In the genomic region with DNA sequence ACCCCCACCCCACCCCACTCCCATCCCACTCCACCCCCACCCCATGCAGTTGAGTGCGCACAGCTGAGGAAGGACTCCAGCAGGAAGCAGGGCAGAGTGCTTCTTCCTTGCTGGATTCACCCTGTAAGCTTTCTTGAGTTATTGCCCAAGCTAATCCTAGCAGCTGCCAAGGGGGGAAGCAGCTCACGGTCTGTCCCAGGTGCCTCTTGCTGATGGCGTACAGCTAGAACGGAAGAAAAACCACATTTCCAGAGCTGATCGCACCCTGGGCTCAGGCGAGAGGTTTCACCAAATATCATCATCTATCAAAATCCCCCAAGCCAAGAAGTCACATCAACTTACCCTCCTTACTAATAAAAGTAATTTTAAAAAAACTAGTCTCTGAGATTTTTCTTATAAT, we compare ENCODE assay signal across 11 mouse cellular contexts.
DNase-seq lines count a peak whose midpoint lies in the region; ATAC-seq and TF ChIP-seq lines count a peak whose summit lies in the region.
"Had no signal": no experiment of that assay in that cellular context is flagged by ENCODE, and none has a peak within 500 bp of the region (broad histone marks: within the 10 kb centered on the region; RNA-seq: fewer than 3 reads in every experiment).

No protein-coding gene starts in this region.

- H3K4me2 ChIP-seq in heart, postnatal 0 days (ENCODE audit: low read depth, low read length): no peak overlapping the region
- no peak overlapping the region for H3K4me2 ChIP-seq in neural tube, embryonic 11.5 days (ENCODE audit: low read depth)
- H3K4me2 ChIP-seq in neural tube, embryonic 15.5 days: no peak overlapping the region
- H3K4me2 ChIP-seq: forebrain, embryonic 13.5 days; heart, embryonic 12.5 days had no signal

- no peak overlapping the region for H3K9ac ChIP-seq in heart, postnatal 0 days (replicated peaks; ENCODE audit: low read depth, low read length)
- no peak overlapping the region for H3K9ac ChIP-seq in neural tube, embryonic 11.5 days (ENCODE audit: low read length)
- H3K9ac ChIP-seq in neural tube, embryonic 15.5 days (replicated peaks): no peak overlapping the region
- H3K9ac ChIP-seq: forebrain, embryonic 13.5 days; heart, embryonic 12.5 days; liver, embryonic 13.5 days had no signal

- no peaks in the 10 kb centered on the region for H3K27me3 ChIP-seq in heart, postnatal 0 days (ENCODE audit: control insufficient read depth, insufficient read depth, low read length)
- H3K27me3 ChIP-seq in neural tube, embryonic 11.5 days (ENCODE audit: control insufficient read depth, insufficient read depth, low read length): no peaks in the 10 kb centered on the region
- no peaks in the 10 kb centered on the region for H3K27me3 ChIP-seq in neural tube, embryonic 15.5 days (replicated peaks)
- H3K27me3 ChIP-seq: forebrain, embryonic 13.5 days; heart, embryonic 12.5 days; liver, embryonic 13.5 days had no signal

- H3K27ac ChIP-seq in heart, postnatal 0 days (ENCODE audit: low read depth): peak overlapping the region; percentile 41; the same call in 1 of the 2 replicates
- no peak overlapping the region for H3K27ac ChIP-seq in neural tube, embryonic 11.5 days (ENCODE audit: low read depth, low read length)
- no peak overlapping the region for H3K27ac ChIP-seq in neural tube, embryonic 15.5 days (replicated peaks)
- peak overlapping the region; percentile 57; the same call in 1 of the 2 replicates for H3K27ac ChIP-seq in macrophage
- H3K27ac ChIP-seq: forebrain, embryonic 13.5 days had no signal

- peaks cover 52% of the 10 kb centered on the region for H3K4me1 ChIP-seq in heart, postnatal 0 days (ENCODE audit: control insufficient read depth, insufficient read depth)
- H3K4me1 ChIP-seq in neural tube, embryonic 11.5 days (ENCODE audit: control insufficient read depth, insufficient read depth, low read length): peaks cover 14% of the 10 kb centered on the region
- peaks cover 8% of the 10 kb centered on the region for H3K4me1 ChIP-seq in neural tube, embryonic 15.5 days

- no peak for TF ChIP-seq EP300 in heart, postnatal 0 days (IDR thresholded peaks at IDR 0.05; ENCODE audit: low read depth)

- 56% methylated on average over 6 of the region's 6 CpGs for WGBS in heart, postnatal 0 days
- WGBS in neural tube, embryonic 11.5 days: 49% methylated on average over 5 of the region's 6 CpGs
- 43% methylated on average over 6 of the region's 6 CpGs for WGBS in neural tube, embryonic 15.5 days
- WGBS in macrophage (ENCODE audit: missing documents): 14% methylated on average over 5 of the region's 6 CpGs

- no peak for ATAC-seq in heart, postnatal 0 days (ENCODE audit: insufficient read depth, low read depth)
- peak; percentile 36; the same call in 1 of the 2 replicates for ATAC-seq in neural tube, embryonic 11.5 days (ENCODE audit: insufficient read depth, low FRiP score, low TSS enrichment)
- ATAC-seq in neural tube, embryonic 15.5 days (ENCODE audit: low FRiP score): no peak
- ATAC-seq: forebrain, embryonic 13.5 days had no signal

- no peak for DNase-seq in heart, postnatal 0 days (ENCODE audit: low spot score)
- no peak for DNase-seq in heart, adult 9 months (ENCODE audit: low spot score in 2 of 2)
- no peak for DNase-seq in neural tube, embryonic 11.5 days (ENCODE audit: low spot score)
- peak; percentile 57 for DNase-seq in thymus, postnatal 25 days
- DNase-seq in embryo, embryonic 10.5 days (ENCODE audit: low spot score): no peak
- DNase-seq: layer of hippocampus, adult 9-11 months; liver, embryonic 13.5 days had no signal

- no peak for TF ChIP-seq CTCF in heart, postnatal 0 days (IDR thresholded peaks at IDR 0.05; ENCODE audit: low read depth)

- no peaks in the 10 kb centered on the region for H3K9me3 ChIP-seq in heart, postnatal 0 days (replicated peaks; ENCODE audit: control insufficient read depth, low read length)
- no peaks in the 10 kb centered on the region for H3K9me3 ChIP-seq in neural tube, embryonic 11.5 days (ENCODE audit: control insufficient read depth, low read length)
- H3K9me3 ChIP-seq in neural tube, embryonic 15.5 days (replicated peaks): no peaks in the 10 kb centered on the region
- H3K9me3 ChIP-seq: forebrain, embryonic 13.5 days; heart, embryonic 12.5 days; liver, embryonic 13.5 days had no signal

- H3K79me2 ChIP-seq in macrophage (ENCODE audit: inconsistent target): no peaks in the 10 kb centered on the region

- no peak overlapping the region for H3K4me3 ChIP-seq in heart, postnatal 0 days (ENCODE audit: low read depth, low read length)
- H3K4me3 ChIP-seq in neural tube, embryonic 11.5 days (ENCODE audit: low read depth, low read length): no peak overlapping the region
- H3K4me3 ChIP-seq in neural tube, embryonic 15.5 days (replicated peaks): no peak overlapping the region
- H3K4me3 ChIP-seq in macrophage (ENCODE audit: inconsistent target): no peak overlapping the region
- H3K4me3 ChIP-seq: forebrain, embryonic 13.5 days; heart, embryonic 12.5 days; liver, embryonic 13.5 days had no signal

- peaks cover 14% of the 10 kb centered on the region; the same call in 1 of the 2 replicates for H3K36me3 ChIP-seq in heart, postnatal 0 days (replicated peaks; ENCODE audit: control insufficient read depth, insufficient read depth, low read length)
- H3K36me3 ChIP-seq in neural tube, embryonic 11.5 days (ENCODE audit: control insufficient read depth, insufficient read depth, low read length): no peaks in the 10 kb centered on the region
- no peaks in the 10 kb centered on the region; the same call in 1 of the 2 replicates for H3K36me3 ChIP-seq in neural tube, embryonic 15.5 days
- no peaks in the 10 kb centered on the region for H3K36me3 ChIP-seq in macrophage (ENCODE audit: inconsistent target)
- H3K36me3 ChIP-seq: liver, embryonic 13.5 days had no signal

Comparison
In these comparisons a context has a peak if more than half of its experiments do, and no peak if none do; other contexts are left out.
1. H3K27ac ChIP-seq: peak in heart, postnatal 0 days (single experiment) and macrophage (single experiment); none in neural tube, embryonic 11.5 days (single experiment) and neural tube, embryonic 15.5 days (single experiment).